Mouse (Mus musculus) lung, postnatal 4 days (tissue): ENCODE data around the gene Churc1.
A peak's percentile ranks its signal among the peaks of the same experiment; 100 is the strongest.

Experiments used
- DNase-seq, 2 experiments: peaks; one replicate each; pipeline ENCODE4 v3.0.0; 2021

Gene Churc1

GRCm38 (mm10) chr12:76795350-76795749, 30.0 kb downstream of the Churc1 start, which contains the start of gene Gpx2:
TSS of gene Gpx2 (minus strand) at chr12:76795554.
- no peak for DNase-seq

GRCm38 (mm10) chr12:76796938-76797539, 31.7 kb downstream of the Churc1 start:
- DNase-seq = no peak

GRCm38 (mm10) chr12:76798008-76798720, 32.8 kb downstream of the Churc1 start:
- DNase-seq = no peak

- DNase-seq = no peak
Observed at GRCm38 (mm10) chr12:76803028-76803427, 37.7 kb downstream of the Churc1 start.

- DNase-seq = peak; percentile 47 to 70
Observed at GRCm38 (mm10) chr12:76803700-76804252, 38.4 kb downstream of the Churc1 start.

GRCm38 (mm10) chr12:76805056-76805811, 39.9 kb downstream of the Churc1 start:
- DNase-seq = no peak

- DNase-seq = no peak
Observed at GRCm38 (mm10) chr12:76807796-76808195, 42.5 kb downstream of the Churc1 start.

- no peak for DNase-seq
Observed at GRCm38 (mm10) chr12:76810491-76810890, 45.2 kb downstream of the Churc1 start.

GRCm38 (mm10) chr12:76811006-76811405, 45.7 kb downstream of the Churc1 start:
- no peak for DNase-seq

GRCm38 (mm10) chr12:76813543-76813942, 48.2 kb downstream of the Churc1 start:
- DNase-seq = no peak

GRCm38 (mm10) chr12:76814120-76814519, 48.8 kb downstream of the Churc1 start:
- no peak for DNase-seq

- no peak for DNase-seq
Observed at GRCm38 (mm10) chr12:76816720-76817119, 51.4 kb downstream of the Churc1 start.

GRCm38 (mm10) chr12:76817176-76817575, 51.8 kb downstream of the Churc1 start:
- no peak for DNase-seq

GRCm38 (mm10) chr12:76818120-76818519, 52.8 kb downstream of the Churc1 start:
- DNase-seq = peak; percentile 56 to 67

GRCm38 (mm10) chr12:76818908-76819307, 53.6 kb downstream of the Churc1 start:
- DNase-seq = no peak

GRCm38 (mm10) chr12:76819816-76820215, 54.5 kb downstream of the Churc1 start:
- DNase-seq = no peak

GRCm38 (mm10) chr12:76820615-76821014, 55.3 kb downstream of the Churc1 start:
- no peak for DNase-seq

- peak; percentile 40 to 58 for DNase-seq
Observed at GRCm38 (mm10) chr12:76822002-76822650, 56.8 kb downstream of the Churc1 start.

GRCm38 (mm10) chr12:76822651-76823041, 57.3 kb downstream of the Churc1 start, which contains the start of gene Rab15:
TSS of gene Rab15 (minus strand) at chr12:76822908.
- peak in 1 of 2 experiments; percentile 34 for DNase-seq

- DNase-seq = no peak
Observed at GRCm38 (mm10) chr12:76825283-76825682, 59.9 kb downstream of the Churc1 start.

GRCm38 (mm10) chr12:76832704-76833103, 67.4 kb downstream of the Churc1 start:
- peak in 1 of 2 experiments; percentile 38 for DNase-seq
